8 mouse cellular contexts compared by ENCODE assay signal in the genomic region with DNA sequence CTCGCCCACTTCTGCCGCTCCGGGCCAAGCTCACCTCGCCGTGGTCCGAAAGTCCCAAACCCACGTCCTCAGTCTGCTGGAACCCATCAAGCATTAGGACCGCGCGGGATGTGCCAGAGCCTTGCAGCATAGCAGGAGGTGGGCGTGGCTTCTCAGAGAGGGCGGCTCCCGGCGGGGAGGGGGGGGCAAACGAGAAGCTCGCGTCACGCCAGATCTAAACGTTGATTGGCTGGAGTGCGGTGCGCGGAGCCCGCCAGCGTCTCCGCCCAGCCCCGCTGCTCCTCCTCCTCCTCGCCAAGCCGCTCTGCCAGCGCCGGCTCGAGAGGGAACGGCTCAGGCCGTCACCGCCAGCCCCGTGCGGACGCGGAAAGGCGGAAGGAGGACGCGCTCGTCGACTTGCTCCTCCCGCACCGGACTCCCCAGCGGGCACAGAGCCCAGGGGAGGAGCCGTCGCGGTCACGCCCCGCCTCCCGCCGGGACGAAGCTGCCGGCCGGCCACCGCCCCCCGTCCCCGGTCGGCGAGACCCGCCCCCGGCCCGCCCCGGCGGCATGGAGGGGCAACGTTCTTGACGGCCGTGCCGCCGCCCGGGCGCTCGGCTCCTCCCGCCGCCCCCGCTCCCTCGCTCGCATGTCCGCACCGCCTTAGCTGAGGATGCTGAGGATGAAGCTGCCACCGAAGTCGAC. TPM values are rescaled to one million over a fixed set of nuclear protein-coding genes. Genes with fewer than 3 reads are reported as not detected.
DNase-seq lines count a peak whose midpoint lies in the region; ATAC-seq and TF ChIP-seq lines count a peak whose summit lies in the region.

A gene (plus strand): TSS at position 269 of the 684 bp plus-strand sequence.

- H3K27me3 ChIP-seq in E14TG2a.4 (ENCODE audit: insufficient read depth, low read length), result peaks cover 15% of the 10 kb centered on the region
- H3K27me3 ChIP-seq in forebrain, embryonic 12.5 days, result no peaks in the 10 kb centered on the region
- H3K27me3 ChIP-seq in heart, postnatal 0 days (ENCODE audit: control insufficient read depth, insufficient read depth, low read length), result no peaks in the 10 kb centered on the region
- H3K27me3 ChIP-seq in liver, embryonic 16.5 days (ENCODE audit: control insufficient read depth, insufficient read depth, low read depth, low read length), result no peaks in the 10 kb centered on the region
- H3K27me3 ChIP-seq in neural tube, embryonic 13.5 days, result peaks cover 3% of the 10 kb centered on the region
- no peaks in the 10 kb centered on the region for H3K27me3 ChIP-seq in testis, adult 2 months (ENCODE audit: control insufficient read depth, insufficient read depth, low read length)

- WGBS in forebrain, embryonic 12.5 days, result under 1% methylated on average over 31 of the region's 83 CpGs
- under 1% methylated on average over 36 of the region's 83 CpGs for WGBS in heart, postnatal 0 days
- WGBS in liver, embryonic 16.5 days (ENCODE audit: insufficient replicate concordance), result under 1% methylated on average over 77 of the region's 83 CpGs
- 0% methylated on average over 51 of the region's 83 CpGs for WGBS in neural tube, embryonic 13.5 days

- TF ChIP-seq CTCF in E14TG2a.4 (conservative IDR thresholded peaks at IDR 0.05; ENCODE audit: low read length), result no peak
- no peak for TF ChIP-seq CTCF in heart, postnatal 0 days (IDR thresholded peaks at IDR 0.05; ENCODE audit: low read depth)
- no peak for TF ChIP-seq CTCF in testis, adult 2 months (IDR thresholded peaks at IDR 0.05; ENCODE audit: control insufficient read depth, insufficient read depth, insufficient replicate concordance, low read depth, low read length)

- H3K9me3 ChIP-seq in E14TG2a.4 (ENCODE audit: low read length), result no peaks in the 10 kb centered on the region
- no peaks in the 10 kb centered on the region for H3K9me3 ChIP-seq in forebrain, embryonic 12.5 days
- no peaks in the 10 kb centered on the region for H3K9me3 ChIP-seq in heart, postnatal 0 days (replicated peaks; ENCODE audit: control insufficient read depth, low read length)
- no peaks in the 10 kb centered on the region for H3K9me3 ChIP-seq in liver, embryonic 16.5 days (replicated peaks; ENCODE audit: control insufficient read depth, low read length)
- H3K9me3 ChIP-seq in neural tube, embryonic 13.5 days, result no peaks in the 10 kb centered on the region

- H3K4me1 ChIP-seq in E14TG2a.4 (replicated peaks; ENCODE audit: low read depth, low read length), result peaks cover 41% of the 10 kb centered on the region
- peaks cover 28% of the 10 kb centered on the region for H3K4me1 ChIP-seq in forebrain, embryonic 12.5 days
- H3K4me1 ChIP-seq in heart, postnatal 0 days (ENCODE audit: control insufficient read depth, insufficient read depth), result peaks cover 36% of the 10 kb centered on the region
- H3K4me1 ChIP-seq in liver, embryonic 16.5 days (ENCODE audit: control insufficient read depth, low read depth, low read length), result peaks cover 31% of the 10 kb centered on the region
- H3K4me1 ChIP-seq in neural tube, embryonic 13.5 days (replicated peaks), result peaks cover 32% of the 10 kb centered on the region
- peaks cover 14% of the 10 kb centered on the region for H3K4me1 ChIP-seq in testis, adult 2 months (ENCODE audit: control insufficient read depth, insufficient read depth, low read length)

- H3K4me3 ChIP-seq in E14TG2a.4 (replicated peaks; ENCODE audit: low read length), result peak within 1 kb of the TSS; percentile 89
- H3K4me3 ChIP-seq in forebrain, embryonic 12.5 days (replicated peaks), result peak within 1 kb of the TSS; percentile 78
- peak within 1 kb of the TSS; percentile 97 for H3K4me3 ChIP-seq in heart, postnatal 0 days (ENCODE audit: low read depth, low read length)
- H3K4me3 ChIP-seq in liver, embryonic 16.5 days (ENCODE audit: low read depth, low read length), result peak within 1 kb of the TSS; percentile 82
- peak within 1 kb of the TSS; percentile 85 for H3K4me3 ChIP-seq in neural tube, embryonic 13.5 days
- peak within 1 kb of the TSS; percentile 96 for H3K4me3 ChIP-seq in testis, adult 2 months (ENCODE audit: control insufficient read depth, low read depth, low read length)

- no peaks in the 10 kb centered on the region for H3K36me3 ChIP-seq in E14TG2a.4 (ENCODE audit: insufficient read depth, low read length)
- no peaks in the 10 kb centered on the region for H3K36me3 ChIP-seq in forebrain, embryonic 12.5 days (replicated peaks)
- H3K36me3 ChIP-seq in heart, postnatal 0 days (replicated peaks; ENCODE audit: control insufficient read depth, insufficient read depth, low read length), result no peaks in the 10 kb centered on the region
- no peaks in the 10 kb centered on the region for H3K36me3 ChIP-seq in liver, embryonic 16.5 days (ENCODE audit: control insufficient read depth, insufficient read depth)
- no peaks in the 10 kb centered on the region for H3K36me3 ChIP-seq in neural tube, embryonic 13.5 days
- no peaks in the 10 kb centered on the region for H3K36me3 ChIP-seq in testis, adult 2 months (ENCODE audit: control insufficient read depth, insufficient read depth, low read length)

- peak; percentile 95 for DNase-seq in c-Kit-positive CD71-positive TER-119-positive erythroid progenitor cells, embryonic 14.5 days (ENCODE audit: low spot score)
- peak; percentile 97 for DNase-seq in heart, postnatal 0 days (ENCODE audit: low spot score)
- DNase-seq in kidney, postnatal 4 days, result peak; percentile 99 to 100

- peak; percentile 96 for ATAC-seq in forebrain, embryonic 12.5 days (ENCODE audit: low FRiP score)
- peak; percentile 92 for ATAC-seq in heart, postnatal 0 days (ENCODE audit: insufficient read depth, low read depth)
- ATAC-seq in liver, embryonic 16.5 days (ENCODE audit: low read depth), result peak; percentile 90
- ATAC-seq in neural tube, embryonic 13.5 days (ENCODE audit: low read depth), result peak; percentile 96

- peak within 1 kb of the TSS; percentile 95 for H3K27ac ChIP-seq in forebrain, embryonic 12.5 days
- peak within 1 kb of the TSS; percentile 97 for H3K27ac ChIP-seq in heart, postnatal 0 days (ENCODE audit: low read depth)
- H3K27ac ChIP-seq in liver, embryonic 16.5 days (ENCODE audit: low read length), result peak within 1 kb of the TSS; percentile 95
- H3K27ac ChIP-seq in neural tube, embryonic 13.5 days (replicated peaks), result peak within 1 kb of the TSS; percentile 94
- H3K27ac ChIP-seq in testis, adult 2 months (ENCODE audit: control insufficient read depth, insufficient read depth, low read depth, low read length), result peak within 1 kb of the TSS; percentile 90

- H3K4me2 ChIP-seq in forebrain, embryonic 12.5 days, result peak within 1 kb of the TSS; percentile 99
- H3K4me2 ChIP-seq in heart, postnatal 0 days (ENCODE audit: low read depth, low read length), result peak within 1 kb of the TSS; percentile 96
- peak within 1 kb of the TSS; percentile 95 for H3K4me2 ChIP-seq in liver, embryonic 16.5 days (ENCODE audit: low read depth, low read length)
- peak within 1 kb of the TSS; percentile 100 for H3K4me2 ChIP-seq in neural tube, embryonic 13.5 days

- H3K9ac ChIP-seq in forebrain, embryonic 12.5 days, result peak within 1 kb of the TSS; percentile 83
- H3K9ac ChIP-seq in heart, postnatal 0 days (replicated peaks; ENCODE audit: low read depth, low read length), result peak within 1 kb of the TSS; percentile 87
- peak within 1 kb of the TSS; percentile 85 for H3K9ac ChIP-seq in liver, embryonic 16.5 days (ENCODE audit: low read depth, low read length)
- peak within 1 kb of the TSS; percentile 88 for H3K9ac ChIP-seq in neural tube, embryonic 13.5 days

- TF ChIP-seq EP300 in heart, postnatal 0 days (IDR thresholded peaks at IDR 0.05; ENCODE audit: low read depth), result no peak

- peak; percentile 93 for TF ChIP-seq POLR2A in testis, adult 2 months (IDR thresholded peaks at IDR 0.05; ENCODE audit: control insufficient read depth, low read depth, low read length)

RNA-seq across cellular contexts. Expression of the gene that starts here (rescaled TPM):
- polyA plus RNA-seq in forebrain, embryonic 12.5 days (2016; fragmentation: Nextera tagmentation; extraction: Ambion mirVana), result 2.2 TPM in 2 replicates
- total RNA-seq in heart, postnatal 0 days (2014; rRNA removed; ENCODE audit: low replicate concordance), result 6.6 and 9.5 TPM in 2 replicates
- 1.1 TPM in 2 replicates for polyA plus RNA-seq in heart, postnatal 0 days (2015; fragmentation: Nextera tagmentation; extraction: Ambion mirVana)
- 1.3 TPM in 2 replicates for polyA plus RNA-seq in liver, embryonic 16.5 days (2015; fragmentation: Nextera tagmentation; extraction: Ambion mirVana)
- 1.4 and 1.7 TPM in 2 replicates for polyA plus RNA-seq in neural tube, embryonic 13.5 days (2015; fragmentation: Nextera tagmentation; extraction: Ambion mirVana)
- polyA plus RNA-seq in testis, adult 2 months (2012; rRNA removed), result 55.9 and 60.3 TPM in 2 replicates

Comparison
In these comparisons a context has a peak if more than half of its experiments do, and no peak if none do; other contexts are left out.
1. Peak in every context shown above with its lines: DNase-seq, ATAC-seq, H3K4me3 ChIP-seq and H3K27ac ChIP-seq.
2. RNA of the gene that starts here (polyA plus RNA-seq): 55.9 to 60.3 TPM in testis, adult 2 months; 2.2 TPM in forebrain, embryonic 12.5 days, 1.4 to 1.7 TPM in neural tube, embryonic 13.5 days, 1.3 TPM in liver, embryonic 16.5 days and 1.1 TPM in heart, postnatal 0 days; every median in the first group is over 10 times any median in the second.